ENCODE assay signal across 22 mouse cellular contexts in the genomic region with DNA sequence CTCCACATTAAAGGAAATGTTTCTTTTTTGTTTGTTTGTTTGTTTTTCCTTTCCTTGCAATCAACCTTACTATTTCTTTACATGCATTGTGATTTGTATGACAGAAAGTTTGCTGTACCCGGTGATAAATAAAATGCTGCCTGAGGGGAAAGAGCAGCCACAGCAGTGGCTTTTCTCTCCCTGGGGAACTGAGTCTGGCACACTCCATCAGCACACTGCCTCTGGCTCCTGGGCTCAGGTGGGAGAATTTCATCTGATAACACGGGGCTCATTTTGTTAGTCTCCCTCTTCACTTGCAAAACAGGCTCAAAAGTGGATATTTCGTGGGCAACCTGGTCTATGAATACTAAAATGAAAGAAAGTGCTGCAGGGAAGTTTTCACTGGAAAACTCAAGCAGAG.
A peak's percentile ranks its signal among the peaks of the same experiment; 100 is the strongest.
DNase-seq lines count a peak whose midpoint lies in the region; ATAC-seq and TF ChIP-seq lines count a peak whose summit lies in the region.
"Had no signal": no experiment of that assay in that cellular context is flagged by ENCODE, and none has a peak within 500 bp of the region (broad histone marks: within the 10 kb centered on the region; RNA-seq: fewer than 3 reads in every experiment).

No protein-coding gene starts in this region.

- TF ChIP-seq EP300 in stomach, postnatal 0 days (optimal IDR thresholded peaks at IDR 0.05) = no peak

- WGBS in hindbrain, embryonic 13.5 days = 24% methylated on average over 3 of the region's 3 CpGs
- 29% methylated on average over 3 of the region's 3 CpGs for WGBS in hindbrain, embryonic 14.5 days
- WGBS in midbrain, embryonic 15.5 days = 32% methylated on average over 3 of the region's 3 CpGs
- 51% methylated on average over 3 of the region's 3 CpGs for WGBS in midbrain, postnatal 0 days
- 46% methylated on average over 3 of the region's 3 CpGs for WGBS in neural tube, embryonic 12.5 days
- WGBS in neural tube, embryonic 15.5 days = 27% methylated on average over 3 of the region's 3 CpGs
- 62% methylated on average over 3 of the region's 3 CpGs for WGBS in stomach, postnatal 0 days

- peaks cover 12% of the 10 kb centered on the region for H3K4me1 ChIP-seq in hindbrain, embryonic 13.5 days (replicated peaks)
- H3K4me1 ChIP-seq in hindbrain, embryonic 14.5 days (replicated peaks; ENCODE audit: control insufficient read depth, insufficient read depth, low read length) = peaks cover 6% of the 10 kb centered on the region; the same call in 1 of the 2 replicates
- peaks cover 3% of the 10 kb centered on the region; the same call in 1 of the 2 replicates for H3K4me1 ChIP-seq in midbrain, embryonic 15.5 days
- H3K4me1 ChIP-seq in midbrain, postnatal 0 days (ENCODE audit: insufficient read depth, low read length) = no peaks in the 10 kb centered on the region
- H3K4me1 ChIP-seq in neural tube, embryonic 12.5 days = 0 out of 2 replicates have a peak, but pooled peaks cover 6% of the 10 kb centered on the region
- peaks cover 4% of the 10 kb centered on the region; the same call in 1 of the 2 replicates for H3K4me1 ChIP-seq in neural tube, embryonic 15.5 days
- H3K4me1 ChIP-seq in stomach, postnatal 0 days (replicated peaks; ENCODE audit: control insufficient read depth, insufficient read depth) = no peaks in the 10 kb centered on the region
- H3K4me1 ChIP-seq: embryonic facial prominence, embryonic 12.5 days; embryonic facial prominence, embryonic 15.5 days had no signal

- H3K27me3 ChIP-seq in hindbrain, embryonic 13.5 days = no peaks in the 10 kb centered on the region
- H3K27me3 ChIP-seq in hindbrain, embryonic 14.5 days (ENCODE audit: control insufficient read depth, insufficient read depth, low read length) = no peaks in the 10 kb centered on the region
- H3K27me3 ChIP-seq in midbrain, embryonic 15.5 days (replicated peaks) = no peaks in the 10 kb centered on the region
- H3K27me3 ChIP-seq in midbrain, postnatal 0 days (ENCODE audit: insufficient read depth, low read length) = no peaks in the 10 kb centered on the region
- H3K27me3 ChIP-seq in neural tube, embryonic 12.5 days (replicated peaks) = no peaks in the 10 kb centered on the region
- no peaks in the 10 kb centered on the region for H3K27me3 ChIP-seq in neural tube, embryonic 15.5 days (replicated peaks)
- no peaks in the 10 kb centered on the region for H3K27me3 ChIP-seq in stomach, postnatal 0 days (ENCODE audit: control insufficient read depth, insufficient read depth, low read length)

- TF ChIP-seq CTCF in midbrain, postnatal 0 days (IDR thresholded peaks at IDR 0.05) = no peak
- no peak for TF ChIP-seq CTCF in stomach, postnatal 0 days (IDR thresholded peaks at IDR 0.05; ENCODE audit: low read depth)

- H3K27ac ChIP-seq in hindbrain, embryonic 13.5 days = peak overlapping the region; percentile 73
- H3K27ac ChIP-seq in hindbrain, embryonic 14.5 days = no peak overlapping the region
- no peak overlapping the region for H3K27ac ChIP-seq in midbrain, embryonic 15.5 days
- H3K27ac ChIP-seq in midbrain, postnatal 0 days (ENCODE audit: low read depth, low read length) = no peak overlapping the region
- no peak overlapping the region for H3K27ac ChIP-seq in neural tube, embryonic 12.5 days
- H3K27ac ChIP-seq in neural tube, embryonic 15.5 days (replicated peaks) = no peak overlapping the region
- no peak overlapping the region for H3K27ac ChIP-seq in stomach, postnatal 0 days (replicated peaks)
- H3K27ac ChIP-seq: embryonic facial prominence, embryonic 12.5 days; embryonic facial prominence, embryonic 15.5 days; gastrocnemius, adult 2 months had no signal

- no peak for DNase-seq in hindbrain, embryonic 14.5 days (ENCODE audit: low spot score)
- DNase-seq in midbrain, postnatal 0 days (ENCODE audit: low spot score) = no peak
- DNase-seq in stomach, postnatal 0 days (ENCODE audit: low spot score) = no peak
- DNase-seq: adrenal gland, adult 2 months; adrenal gland, postnatal 14 days; cerebellum, adult 11 months; cerebellum, adult 2 months; cerebellum, adult 9-11 months; cerebellum, postnatal 25 days; forebrain, postnatal 0 days; gastrocnemius, adult 2 months; gastrocnemius, postnatal 14 days; heart, adult 11 months had no signal

- no peak overlapping the region for H3K4me2 ChIP-seq in hindbrain, embryonic 13.5 days
- no peak overlapping the region for H3K4me2 ChIP-seq in hindbrain, embryonic 14.5 days (replicated peaks)
- no peak overlapping the region for H3K4me2 ChIP-seq in midbrain, embryonic 15.5 days
- no peak overlapping the region for H3K4me2 ChIP-seq in midbrain, postnatal 0 days (ENCODE audit: low read depth, low read length, poor library complexity, severe bottlenecking)
- H3K4me2 ChIP-seq in neural tube, embryonic 12.5 days (replicated peaks) = no peak overlapping the region
- H3K4me2 ChIP-seq in neural tube, embryonic 15.5 days = no peak overlapping the region
- H3K4me2 ChIP-seq in stomach, postnatal 0 days (replicated peaks; ENCODE audit: low read depth) = no peak overlapping the region
- H3K4me2 ChIP-seq: embryonic facial prominence, embryonic 12.5 days; embryonic facial prominence, embryonic 15.5 days; heart, embryonic 11.5 days had no signal

- H3K9ac ChIP-seq in hindbrain, embryonic 13.5 days = no peak overlapping the region
- H3K9ac ChIP-seq in hindbrain, embryonic 14.5 days = no peak overlapping the region
- H3K9ac ChIP-seq in midbrain, embryonic 15.5 days = no peak overlapping the region
- no peak overlapping the region for H3K9ac ChIP-seq in midbrain, postnatal 0 days (replicated peaks; ENCODE audit: low read length, poor library complexity, severe bottlenecking)
- no peak overlapping the region for H3K9ac ChIP-seq in neural tube, embryonic 12.5 days
- H3K9ac ChIP-seq in neural tube, embryonic 15.5 days (replicated peaks) = no peak overlapping the region
- H3K9ac ChIP-seq in stomach, postnatal 0 days (ENCODE audit: low read length) = no peak overlapping the region
- H3K9ac ChIP-seq: embryonic facial prominence, embryonic 12.5 days; embryonic facial prominence, embryonic 15.5 days; forebrain, postnatal 0 days had no signal

- ATAC-seq in hindbrain, embryonic 13.5 days (ENCODE audit: low FRiP score) = no peak
- no peak for ATAC-seq in hindbrain, embryonic 14.5 days (ENCODE audit: low FRiP score)
- 0 out of 2 replicates have a peak, but pooled peaks have one; percentile 42 for ATAC-seq in midbrain, embryonic 15.5 days (replicated peaks)
- no peak for ATAC-seq in midbrain, postnatal 0 days (ENCODE audit: low FRiP score)
- ATAC-seq in neural tube, embryonic 12.5 days (ENCODE audit: low FRiP score, low read depth) = peak; percentile 73
- ATAC-seq in neural tube, embryonic 15.5 days (ENCODE audit: low FRiP score) = no peak
- ATAC-seq in stomach, postnatal 0 days (ENCODE audit: low FRiP score, low TSS enrichment) = no peak
- ATAC-seq: CD4-positive, CD25-positive, alpha-beta regulatory T cell, adult 4 months; forebrain, embryonic 14.5 days had no signal

- no peaks in the 10 kb centered on the region for H3K36me3 ChIP-seq in hindbrain, embryonic 13.5 days
- no peaks in the 10 kb centered on the region for H3K36me3 ChIP-seq in hindbrain, embryonic 14.5 days (replicated peaks; ENCODE audit: control insufficient read depth, insufficient read depth)
- H3K36me3 ChIP-seq in midbrain, embryonic 15.5 days (replicated peaks) = no peaks in the 10 kb centered on the region
- H3K36me3 ChIP-seq in midbrain, postnatal 0 days (ENCODE audit: insufficient read depth, low read length) = no peaks in the 10 kb centered on the region
- no peaks in the 10 kb centered on the region for H3K36me3 ChIP-seq in neural tube, embryonic 12.5 days
- no peaks in the 10 kb centered on the region for H3K36me3 ChIP-seq in neural tube, embryonic 15.5 days
- H3K36me3 ChIP-seq in stomach, postnatal 0 days (ENCODE audit: control insufficient read depth, insufficient read depth, low read length) = no peaks in the 10 kb centered on the region
- H3K36me3 ChIP-seq: embryonic facial prominence, embryonic 12.5 days; embryonic facial prominence, embryonic 15.5 days had no signal

- no peaks in the 10 kb centered on the region for H3K9me3 ChIP-seq in hindbrain, embryonic 13.5 days
- no peaks in the 10 kb centered on the region for H3K9me3 ChIP-seq in hindbrain, embryonic 14.5 days (ENCODE audit: control insufficient read depth, low read length)
- no peaks in the 10 kb centered on the region for H3K9me3 ChIP-seq in midbrain, embryonic 15.5 days
- no peaks in the 10 kb centered on the region for H3K9me3 ChIP-seq in midbrain, postnatal 0 days (ENCODE audit: low read length)
- no peaks in the 10 kb centered on the region for H3K9me3 ChIP-seq in neural tube, embryonic 12.5 days
- no peaks in the 10 kb centered on the region for H3K9me3 ChIP-seq in neural tube, embryonic 15.5 days (replicated peaks)
- H3K9me3 ChIP-seq in stomach, postnatal 0 days (ENCODE audit: control insufficient read depth, low read length) = no peaks in the 10 kb centered on the region
- H3K9me3 ChIP-seq: embryonic facial prominence, embryonic 12.5 days; embryonic facial prominence, embryonic 15.5 days had no signal

- H3K4me3 ChIP-seq in hindbrain, embryonic 13.5 days = no peak overlapping the region
- H3K4me3 ChIP-seq in hindbrain, embryonic 14.5 days (replicated peaks; ENCODE audit: low read length) = no peak overlapping the region
- no peak overlapping the region for H3K4me3 ChIP-seq in midbrain, embryonic 15.5 days
- H3K4me3 ChIP-seq in midbrain, postnatal 0 days (ENCODE audit: low read depth, low read length) = no peak overlapping the region
- H3K4me3 ChIP-seq in neural tube, embryonic 12.5 days = no peak overlapping the region
- H3K4me3 ChIP-seq in neural tube, embryonic 15.5 days (replicated peaks) = no peak overlapping the region
- no peak overlapping the region for H3K4me3 ChIP-seq in stomach, postnatal 0 days (ENCODE audit: low read depth, low read length)
- H3K4me3 ChIP-seq: embryonic facial prominence, embryonic 12.5 days; embryonic facial prominence, embryonic 15.5 days; gastrocnemius, adult 2 months had no signal

Comparison
In these comparisons a context has a peak if more than half of its experiments do, and no peak if none do; other contexts are left out.
1. ATAC-seq: peak in midbrain, embryonic 15.5 days (single experiment) and neural tube, embryonic 12.5 days (single experiment); none in hindbrain, embryonic 13.5 days (single experiment), hindbrain, embryonic 14.5 days (single experiment), midbrain, postnatal 0 days (single experiment), neural tube, embryonic 15.5 days (single experiment) and stomach, postnatal 0 days (single experiment).